Mouse (Mus musculus) ES-E14 (cell line): ENCODE results near the gene Aatf.

Source experiments
- CHD2 ChIP-seq: IDR thresholded peaks from 2 replicates; pipeline ENCODE4 v1.6.1; 2014; ENCODE audit warnings: mild to moderate bottlenecking, low read depth, low read length, inconsistent platforms
- HCFC1 ChIP-seq: IDR thresholded peaks from 2 replicates; pipeline ENCODE4 v1.6.1; 2012; ENCODE audit warnings: low read length, inconsistent platforms, borderline replicate concordance; ENCODE audit not compliant: insufficient read depth
- MAFK ChIP-seq: IDR thresholded peaks from 2 replicates; pipeline ENCODE4 v1.6.1; 2014; ENCODE audit warnings: mild to moderate bottlenecking, low read depth, low read length, inconsistent platforms; ENCODE audit not compliant: insufficient read depth
- ZC3H11A ChIP-seq: IDR thresholded peaks from 2 replicates; pipeline ENCODE4 v1.6.1; 2012; ENCODE audit warnings: low read depth, mild to moderate bottlenecking, inconsistent platforms, low read length, borderline replicate concordance

DNA sequence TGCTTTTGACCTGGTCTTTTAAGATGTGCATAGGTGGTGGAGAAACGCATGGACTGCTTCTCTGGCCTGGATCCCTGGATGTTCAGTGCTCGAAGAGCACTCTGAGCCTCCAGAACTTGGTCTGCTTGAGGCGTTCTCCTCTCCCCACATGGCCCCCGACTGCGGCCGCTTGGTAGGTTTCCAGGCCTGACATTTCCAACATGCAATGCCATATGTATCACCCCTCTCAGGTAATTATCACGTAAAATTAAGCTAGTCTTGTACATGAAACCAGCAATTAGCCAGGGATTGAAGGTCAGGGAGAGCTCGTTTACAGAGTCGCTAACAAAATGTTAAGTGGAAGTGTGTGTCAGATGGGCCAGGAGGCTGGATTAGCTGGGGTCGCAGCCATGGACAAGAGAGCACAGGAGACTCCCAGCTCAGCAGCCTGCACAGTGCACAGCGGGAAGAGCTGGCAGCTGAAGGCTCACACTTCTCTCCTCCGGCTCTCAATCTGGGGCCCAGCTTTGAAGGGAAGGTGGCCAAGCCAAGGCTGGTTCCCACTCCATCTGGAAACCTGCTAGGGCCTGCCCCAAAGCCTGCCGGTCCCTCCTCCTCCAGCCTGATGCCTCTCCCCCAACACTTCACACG, 40.6 kb upstream of the Aatf start:
- TF ChIP-seq ZC3H11A = no peak
- TF ChIP-seq HCFC1 = no peak
- no peak for TF ChIP-seq CHD2
- TF ChIP-seq MAFK = no peak
